Mouse (Mus musculus) right cerebral cortex, postnatal 36 days (tissue): ENCODE data around the gene Ksr1.

Source experiments
- DNase-seq, 2 experiments: peaks; one replicate each; pipeline ENCODE4 v3.0.0; 2022; ENCODE audit warnings: low spot score in 2 of 2, mixed read lengths in 1 of 2

Gene Ksr1

DNA sequence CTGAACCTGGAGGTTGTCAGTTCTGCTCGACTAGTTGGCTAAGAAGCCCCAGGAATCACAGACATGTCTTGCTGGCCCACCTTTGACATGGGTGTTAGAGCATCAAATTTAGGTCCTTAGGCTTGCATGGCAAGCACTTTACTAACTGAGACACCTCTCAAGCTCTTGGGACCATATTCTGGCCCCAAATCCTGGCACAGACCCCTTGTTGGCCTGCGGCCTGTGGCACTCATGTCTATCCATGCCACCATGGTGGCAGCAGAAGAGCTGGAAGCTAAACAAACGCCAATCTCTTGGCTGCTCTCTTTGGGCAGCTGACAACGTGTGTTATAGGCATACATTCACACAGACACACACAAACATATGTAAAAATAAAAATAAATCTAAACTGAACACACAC is 2.6 kb upstream of the Ksr1 start:
- no peak for DNase-seq

DNA sequence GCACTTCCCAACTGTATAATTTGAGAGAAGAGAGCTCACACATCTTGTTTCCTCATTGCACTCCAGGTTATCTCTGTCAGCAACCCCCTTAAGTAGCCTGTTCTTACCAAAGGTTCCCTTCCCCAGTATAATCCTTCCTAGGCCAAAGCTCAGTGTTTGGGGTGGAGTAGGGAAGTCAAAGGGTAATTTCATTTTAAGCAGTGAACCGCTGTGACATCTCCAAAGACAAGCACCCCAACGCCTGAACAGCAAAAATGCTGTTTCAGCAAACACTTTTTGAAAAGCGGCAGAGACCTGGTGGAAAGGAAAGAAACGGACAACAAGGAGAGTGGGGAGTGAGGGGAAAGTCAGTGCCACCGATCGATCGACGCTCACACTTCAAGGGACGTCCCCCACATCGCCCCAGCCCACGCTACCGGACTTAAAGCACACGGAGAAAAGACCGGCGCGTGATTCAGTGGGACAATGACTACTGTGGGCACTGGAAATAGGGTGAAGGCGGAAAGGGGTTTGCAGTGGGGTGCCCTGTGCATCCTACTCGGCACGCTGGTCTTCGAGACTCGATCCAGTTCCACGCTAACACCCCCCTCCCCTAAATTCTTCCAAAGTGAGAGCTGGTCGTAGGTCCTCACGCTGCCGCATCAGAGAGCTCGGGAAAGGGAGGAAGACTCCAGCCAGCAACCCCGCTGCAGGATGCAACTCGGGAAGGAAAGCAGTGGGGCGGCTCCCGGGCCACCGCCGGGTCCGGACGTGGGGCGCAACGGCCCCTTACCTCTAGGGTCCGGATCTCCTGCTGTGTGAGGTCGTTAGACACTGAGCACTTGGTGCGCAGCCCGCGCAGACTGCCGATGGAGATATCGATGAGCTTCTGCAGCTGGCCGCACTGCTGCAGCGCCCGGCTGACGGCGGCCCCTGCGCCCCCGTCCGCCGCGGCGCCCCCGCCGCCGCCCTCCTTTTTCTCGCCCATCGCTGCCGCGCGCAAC is 633 bp downstream of the Ksr1 start:
- DNase-seq = peak in 1 of 2 experiments; percentile 8

DNA sequence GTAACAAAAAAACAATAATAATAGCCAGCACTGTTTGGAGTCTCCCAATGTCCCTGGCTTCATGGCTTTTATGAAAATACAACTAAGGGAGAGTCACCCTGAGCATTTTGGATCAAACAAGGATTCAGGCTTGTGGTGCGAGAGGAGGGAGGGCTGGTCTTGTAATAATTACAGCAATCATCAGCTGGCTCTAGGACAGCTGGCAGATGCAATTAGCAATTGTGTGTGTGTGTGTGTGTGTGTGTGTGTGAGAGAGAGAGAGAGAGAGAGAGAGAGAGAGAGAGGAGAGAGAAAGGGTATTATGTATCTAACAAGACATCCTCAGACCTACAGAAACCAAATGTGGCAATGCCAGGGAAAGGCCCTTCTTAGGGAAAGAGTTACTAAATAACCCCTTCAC is 1.5 kb downstream of the Ksr1 start:
- no peak for DNase-seq

DNA sequence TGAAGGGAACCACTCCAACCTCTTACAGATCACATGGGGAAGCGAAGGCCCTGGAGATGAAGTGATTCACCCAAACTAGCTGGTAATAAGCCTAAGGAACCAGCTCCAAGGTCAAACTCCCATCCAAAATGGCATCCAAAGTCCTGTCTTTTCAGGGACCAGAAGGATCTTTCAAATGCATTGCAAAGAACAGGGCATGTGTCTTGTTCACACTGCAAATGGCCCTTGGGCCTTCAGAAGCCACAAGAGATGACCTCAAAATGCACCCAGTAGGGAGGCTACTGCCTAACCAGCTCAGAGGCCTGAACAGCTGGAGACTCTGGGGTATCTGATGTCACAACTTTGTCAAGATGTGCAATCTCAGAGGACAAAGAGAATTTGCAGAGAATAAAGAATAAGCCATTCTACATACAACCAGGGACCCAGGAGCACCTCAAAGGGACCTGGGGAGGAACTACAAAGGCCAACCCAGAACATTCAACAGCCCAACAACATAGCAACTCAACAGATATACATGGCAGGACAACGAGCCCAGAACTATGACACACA is 2.1 kb downstream of the Ksr1 start:
- DNase-seq = no peak

DNA sequence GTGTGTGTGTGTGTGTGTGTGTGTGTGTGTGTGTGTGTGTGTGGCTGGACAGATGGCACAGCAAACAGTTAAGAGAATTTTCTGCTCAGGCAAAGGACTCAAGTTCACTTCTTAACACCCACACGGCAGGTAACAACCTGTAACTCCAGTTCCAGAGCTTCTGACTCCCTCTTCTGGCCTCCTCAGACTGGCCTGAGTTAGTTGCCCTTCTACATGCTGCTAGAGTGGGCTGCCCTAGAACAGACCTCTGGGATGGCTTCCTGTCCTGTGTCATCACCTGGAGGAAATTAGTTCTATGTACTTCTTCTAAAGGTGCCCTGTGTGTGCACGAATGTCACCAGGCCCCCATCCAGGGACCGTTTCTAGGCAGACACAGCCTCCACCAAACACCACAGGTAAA is 2.9 kb downstream of the Ksr1 start:
- DNase-seq = no peak

DNA sequence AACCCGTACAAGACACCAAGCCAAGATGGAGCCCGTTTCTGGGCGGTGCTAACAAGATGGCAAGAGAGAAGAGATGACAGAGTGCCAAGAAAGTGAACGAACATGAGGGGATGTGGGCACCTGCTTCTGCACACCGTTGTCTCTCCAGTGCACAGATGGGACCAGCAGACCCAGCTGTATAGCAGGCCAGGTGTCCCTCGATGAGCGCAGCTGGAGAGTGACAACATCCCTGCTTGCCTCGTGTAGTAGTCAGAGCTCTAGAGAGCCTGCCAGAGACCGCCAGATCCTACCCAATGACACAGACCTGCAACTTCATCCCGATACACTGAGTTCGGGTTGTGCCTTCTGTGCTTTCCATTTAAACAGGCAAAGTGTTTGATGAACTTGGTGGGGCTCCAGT is 3.8 kb downstream of the Ksr1 start:
- DNase-seq = no peak

DNA sequence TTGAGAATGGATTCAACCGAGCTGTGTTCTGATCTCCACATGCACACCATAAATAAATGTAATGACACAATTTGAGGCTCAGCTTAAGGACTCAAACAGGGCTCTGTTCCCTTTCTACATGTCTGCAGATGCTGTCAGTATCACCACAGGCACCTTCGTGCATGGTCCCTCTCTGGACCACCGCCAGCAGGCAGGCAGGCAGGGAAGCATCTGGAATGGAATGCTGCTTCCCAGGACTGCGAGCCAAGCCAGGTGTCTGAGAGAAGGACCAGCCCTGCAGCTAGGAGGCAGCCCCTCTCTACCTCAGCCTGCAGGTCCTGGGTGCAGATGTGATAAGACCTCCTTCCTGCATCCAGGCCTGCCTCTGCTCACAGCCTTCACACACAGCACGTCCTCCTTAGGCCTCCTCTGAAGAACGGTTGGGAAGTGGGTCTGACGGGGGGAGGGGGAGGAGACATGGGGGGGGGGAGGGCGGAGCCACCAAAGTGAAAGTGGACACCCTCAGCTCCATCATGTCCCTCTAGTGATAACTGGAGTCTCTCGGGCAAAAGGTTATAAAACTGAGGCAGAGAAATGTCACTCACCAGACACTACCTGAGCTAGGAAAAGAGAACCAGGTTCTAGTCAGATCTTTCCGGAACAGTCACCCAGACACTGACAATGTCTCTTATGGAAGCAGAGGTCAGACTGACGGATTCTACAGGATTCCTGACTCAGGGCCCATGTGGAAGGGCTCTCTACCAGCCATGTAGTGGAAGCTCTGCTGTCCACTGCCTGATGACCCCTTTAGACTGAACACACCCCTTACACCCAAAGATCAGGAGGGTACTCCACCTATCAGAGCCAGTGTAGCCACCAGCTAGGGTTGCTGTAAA is 4.7 kb downstream of the Ksr1 start:
- DNase-seq = no peak

DNA sequence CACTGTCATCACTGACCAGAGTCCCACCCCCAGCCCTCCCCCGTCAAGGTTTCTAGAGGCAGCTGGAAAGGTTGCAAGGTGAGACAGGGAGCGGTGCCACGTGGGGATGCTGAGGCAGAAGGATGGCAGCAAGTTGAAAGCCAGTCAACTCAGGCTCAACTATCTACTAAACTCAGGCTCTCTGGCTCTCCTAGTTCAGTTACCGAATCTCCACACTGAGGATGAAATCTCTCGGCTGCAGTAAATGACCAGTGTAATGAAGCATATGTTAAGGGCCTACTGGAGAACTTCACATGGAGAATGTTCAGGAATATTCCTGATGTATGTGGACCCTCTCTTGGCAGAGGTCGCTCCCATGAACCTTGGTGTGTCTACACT is 5.7 kb downstream of the Ksr1 start:
- no peak for DNase-seq

DNA sequence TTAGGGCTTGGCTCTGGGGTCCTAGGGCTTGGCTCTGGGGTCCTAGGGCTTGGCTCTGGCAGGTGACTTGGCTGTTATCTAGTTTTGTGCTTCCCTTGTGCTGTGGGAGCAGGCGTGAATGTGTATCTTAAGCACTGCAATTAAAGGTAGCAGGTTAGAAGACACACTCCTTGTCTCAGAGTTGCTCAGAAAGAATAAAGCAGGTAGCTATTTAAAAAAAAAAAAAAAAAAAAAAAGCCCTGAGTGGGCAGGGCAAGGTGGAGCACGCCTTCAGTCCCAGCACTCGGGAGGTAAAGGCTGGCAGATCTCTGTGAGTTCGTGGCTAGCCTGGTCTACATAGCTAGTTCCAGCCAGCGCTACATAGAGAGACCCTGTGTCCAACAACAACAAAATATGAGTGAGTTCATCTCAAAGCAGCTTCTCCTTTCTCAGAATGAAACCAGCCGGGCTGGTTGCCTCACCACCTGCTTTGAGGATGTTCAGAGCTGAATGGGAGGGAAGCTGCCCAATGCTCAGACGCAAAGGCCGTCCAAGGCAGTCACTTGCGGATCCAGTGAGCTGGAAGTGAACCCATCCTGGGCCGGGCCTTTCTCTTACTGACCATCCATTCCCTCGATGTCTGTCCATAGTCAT is 6.2 kb downstream of the Ksr1 start:
- DNase-seq = no peak

DNA sequence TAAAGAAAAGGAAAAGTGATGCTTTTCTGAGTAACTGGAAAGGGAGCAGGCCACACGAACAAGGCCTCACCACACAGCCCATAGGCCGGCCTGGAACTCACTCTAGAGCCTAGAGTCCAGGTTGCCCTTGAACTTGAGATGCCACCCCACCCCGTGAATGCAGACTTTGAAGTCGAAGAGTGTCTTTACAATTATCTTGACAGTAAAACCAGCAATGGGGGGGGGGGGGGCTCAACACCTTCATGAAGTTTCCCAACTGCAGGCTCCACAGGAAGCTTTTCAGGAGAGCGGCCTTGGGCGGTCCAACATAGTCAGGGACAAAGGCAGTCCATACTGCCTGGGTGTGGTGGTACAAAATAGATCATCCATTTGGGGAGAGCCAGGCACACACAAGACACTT is 7.6 kb downstream of the Ksr1 start:
- DNase-seq = no peak

DNA sequence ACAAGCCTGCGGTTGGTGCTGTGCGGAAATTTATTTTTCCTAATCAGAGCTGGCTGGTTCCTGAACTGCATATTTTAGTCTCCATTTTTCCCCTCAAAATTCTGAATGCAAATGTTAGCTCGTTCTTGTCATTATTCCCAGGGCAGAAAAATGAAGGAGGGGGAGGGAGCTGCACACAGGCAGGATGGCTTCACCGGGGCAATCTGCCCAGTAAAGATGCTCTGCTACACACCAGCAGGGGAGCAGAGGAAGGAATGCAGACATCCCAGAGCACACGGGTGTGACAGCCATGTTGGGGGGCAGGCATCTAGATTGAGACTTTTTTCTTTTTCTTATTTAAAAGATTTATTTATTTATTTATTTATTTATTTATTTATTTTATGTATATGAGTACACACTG is 9.0 kb downstream of the Ksr1 start:
- no peak for DNase-seq

DNA sequence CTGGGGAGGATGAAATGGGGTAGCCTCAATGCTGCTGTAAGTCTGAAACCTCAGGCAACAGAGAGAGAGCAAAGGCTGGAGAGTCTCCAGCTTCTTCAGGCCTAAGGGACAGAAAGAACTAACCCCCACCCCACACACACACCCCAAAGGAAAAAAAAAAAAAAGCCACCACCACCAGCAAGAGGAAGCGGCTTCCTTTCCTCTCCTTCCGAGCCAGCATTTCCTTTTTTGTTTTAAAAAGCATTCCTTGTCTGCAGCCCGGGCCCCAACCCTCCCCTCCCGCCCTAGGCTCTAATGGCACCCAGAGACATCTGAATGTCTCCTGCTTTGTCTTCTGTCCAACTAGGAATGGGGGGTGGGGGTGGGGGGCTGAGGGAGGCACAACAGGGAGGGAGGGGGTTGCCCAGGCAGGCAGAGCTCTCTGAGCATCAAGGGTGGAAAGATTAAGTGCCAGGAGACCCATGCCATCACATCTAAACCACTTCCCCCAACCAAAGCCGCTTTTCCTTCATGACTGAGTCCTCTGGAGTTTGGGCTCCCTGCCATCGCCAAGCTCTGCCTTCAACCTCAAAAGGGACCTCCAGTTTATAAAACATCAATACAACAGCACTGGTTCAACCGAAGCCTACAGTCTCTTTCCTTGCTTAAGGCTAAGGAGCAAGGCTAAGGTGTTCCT is 10.4 kb downstream of the Ksr1 start:
- DNase-seq = no peak

DNA sequence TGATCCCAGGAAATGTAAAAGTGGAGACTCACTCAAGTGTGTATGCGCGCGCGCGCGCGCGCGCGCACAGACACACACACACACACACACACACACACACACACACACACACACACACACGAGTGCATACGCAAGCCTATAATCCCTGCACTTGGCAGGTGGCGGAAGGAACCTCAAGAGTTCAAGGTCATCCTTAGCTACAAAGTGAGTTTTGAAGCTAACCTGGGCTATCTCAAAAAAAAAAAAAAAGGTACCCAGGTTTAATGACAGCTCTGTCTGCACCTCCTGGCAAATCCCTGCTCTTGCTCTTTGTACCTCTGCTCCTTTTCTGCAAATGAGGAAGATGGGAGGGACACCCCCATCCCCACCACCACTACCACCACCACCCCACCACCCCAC is 11.1 kb downstream of the Ksr1 start:
- DNase-seq = no peak

DNA sequence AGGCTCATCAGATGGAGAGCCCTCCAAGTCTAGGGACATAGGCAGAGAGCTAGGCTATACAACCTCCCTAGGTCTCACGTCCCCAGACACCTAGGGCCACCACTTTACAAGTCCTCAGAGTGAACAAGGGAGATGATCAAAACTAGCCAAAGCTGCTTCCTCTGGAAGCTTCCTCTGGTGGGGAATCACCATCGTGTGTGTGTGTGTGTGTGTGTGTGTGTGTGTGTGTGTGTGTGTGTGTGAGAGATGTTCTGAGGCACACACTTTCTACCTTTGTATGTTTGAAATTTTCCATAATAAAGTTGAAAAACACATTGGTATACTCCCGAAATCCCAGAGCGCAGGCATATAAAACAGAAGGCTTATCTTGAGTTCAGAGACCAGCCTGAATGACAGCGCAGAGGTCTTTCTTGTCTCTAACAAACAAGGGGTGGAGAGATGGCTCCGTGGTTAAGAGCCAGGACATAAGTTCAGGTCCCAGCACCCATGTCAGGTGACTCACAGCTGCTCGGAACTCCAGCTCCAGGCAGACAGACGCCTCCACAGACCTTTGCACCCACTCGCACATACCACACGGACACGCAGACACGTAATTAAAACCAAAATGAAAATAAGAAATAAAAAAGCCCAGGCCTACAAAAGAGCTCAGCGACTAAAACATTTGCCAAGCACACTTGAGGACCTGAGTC is 11.6 kb downstream of the Ksr1 start:
- no peak for DNase-seq

DNA sequence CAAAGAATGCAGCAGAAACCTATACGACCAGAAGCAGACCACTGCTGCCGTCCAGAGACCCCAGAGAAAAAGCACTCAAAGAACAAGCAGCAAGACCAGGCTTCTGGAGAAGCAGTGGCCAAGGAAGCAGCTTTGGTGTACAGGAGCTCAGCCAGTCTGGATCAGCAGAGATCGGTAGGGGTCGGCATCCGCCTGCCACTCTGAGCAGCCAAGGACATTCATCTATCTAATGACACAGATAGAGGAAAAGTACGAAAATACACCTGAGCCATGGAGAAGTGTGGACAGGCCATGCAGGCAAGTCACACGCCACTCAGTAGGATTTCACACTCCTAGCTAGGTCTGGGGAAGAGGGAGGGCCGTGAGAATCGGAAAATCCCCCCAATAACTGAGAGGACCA is 12.2 kb downstream of the Ksr1 start:
- DNase-seq = no peak

DNA sequence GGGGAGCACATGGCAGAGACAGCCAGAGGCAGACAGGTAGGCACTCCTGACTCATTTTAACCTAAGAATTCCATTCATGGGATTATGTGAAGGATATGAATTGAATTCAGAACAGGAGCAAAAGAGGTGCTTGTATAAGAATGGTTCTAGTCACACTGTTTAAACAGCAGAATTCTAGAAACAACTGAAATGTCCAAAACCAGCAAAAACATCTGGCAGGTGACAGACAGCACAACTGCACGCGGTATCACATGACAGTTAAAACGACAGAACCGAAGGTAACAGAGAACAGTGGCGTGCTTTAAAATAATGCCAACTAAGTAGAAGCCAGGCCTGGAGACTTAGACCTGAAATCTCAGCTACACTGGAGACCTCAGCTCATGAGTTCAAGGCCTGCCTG is 13.2 kb downstream of the Ksr1 start:
- DNase-seq = no peak

DNA sequence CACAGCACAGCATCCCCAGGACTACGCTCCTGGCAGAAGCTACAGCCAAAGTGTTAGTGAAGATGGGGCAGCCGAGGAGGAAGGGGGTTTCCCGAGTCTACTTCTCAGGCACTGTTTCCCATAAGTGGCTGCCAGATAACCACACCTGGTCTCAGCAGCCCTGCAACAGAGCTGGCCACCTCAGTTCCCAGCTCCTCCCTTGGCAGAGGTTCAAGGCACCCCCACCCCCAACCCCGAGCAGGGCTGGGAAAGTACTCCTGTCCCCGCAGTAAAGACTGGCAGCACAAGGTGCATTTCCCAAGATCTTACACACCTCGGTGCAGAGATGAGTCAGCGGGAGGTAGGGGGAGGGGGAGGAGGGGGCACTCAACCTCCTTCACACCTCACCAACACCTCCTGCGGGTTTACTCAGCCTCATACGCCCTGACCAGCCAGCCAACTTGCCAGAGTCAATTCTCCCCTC is 14.2 kb downstream of the Ksr1 start:
- DNase-seq = no peak

DNA sequence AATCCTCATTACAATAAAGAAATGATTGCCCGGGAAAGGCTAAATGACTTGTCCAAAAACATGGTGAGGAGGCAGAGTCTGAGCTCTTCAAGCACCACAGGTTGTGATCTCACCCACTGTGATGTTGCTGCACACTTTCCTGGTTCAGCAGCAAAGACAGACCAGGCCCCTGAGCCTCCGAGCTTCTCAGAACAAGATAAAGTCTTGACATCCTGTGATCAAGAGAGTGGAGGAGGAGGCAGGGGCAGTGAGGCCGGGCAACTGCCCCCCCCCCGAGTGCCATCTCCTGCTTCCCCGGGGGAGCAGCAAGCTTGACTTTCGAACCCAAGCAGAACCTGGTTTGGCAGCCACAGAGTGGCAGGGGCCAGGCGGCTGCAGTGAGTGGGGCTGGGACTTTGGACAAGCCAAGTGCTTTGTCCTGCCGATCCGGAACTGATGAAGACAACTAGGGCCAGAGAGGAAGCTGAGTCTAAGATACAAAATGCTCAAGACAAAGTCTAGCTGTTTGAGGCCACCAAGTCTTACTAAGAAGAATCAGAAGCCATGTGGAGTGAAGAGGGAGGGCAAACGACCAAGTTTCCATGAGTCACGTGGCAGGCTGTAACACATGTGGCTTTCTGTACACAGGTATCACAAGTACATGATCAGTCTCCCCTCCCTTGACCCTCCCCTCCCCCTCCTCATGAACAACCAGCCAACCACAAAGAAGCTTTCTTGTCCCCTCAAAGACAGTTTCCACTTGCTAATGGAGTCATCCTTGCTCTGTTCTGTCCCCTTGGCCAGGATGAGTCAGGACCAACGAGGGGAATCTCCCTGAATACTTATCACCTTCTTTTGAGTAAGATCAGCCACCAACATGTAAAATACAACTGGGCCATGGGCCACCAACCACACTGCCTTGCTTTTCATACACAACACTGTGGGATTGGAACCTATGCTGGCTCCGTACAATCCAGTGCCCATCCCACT is 16.5 kb downstream of the Ksr1 start:
- DNase-seq = no peak

DNA sequence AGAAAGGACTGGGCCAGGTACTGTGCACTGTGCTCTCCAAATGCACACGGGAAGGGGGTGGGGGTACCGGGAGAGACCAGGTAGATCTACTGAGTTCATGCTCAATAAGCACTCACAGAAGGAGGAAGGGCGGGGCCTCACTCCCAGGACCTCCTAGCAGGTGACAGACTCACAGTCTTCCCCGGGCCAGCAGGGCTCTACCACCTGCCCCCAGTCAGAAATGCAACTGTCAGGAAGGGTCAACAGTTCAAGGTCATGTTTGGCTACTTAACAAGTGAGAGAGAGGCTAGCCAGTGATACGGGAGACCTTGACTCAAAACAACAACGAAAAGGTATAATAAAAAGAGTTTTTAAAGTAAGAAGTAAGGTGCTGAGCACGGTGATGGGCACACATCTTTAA is 18.0 kb downstream of the Ksr1 start:
- no peak for DNase-seq

DNA sequence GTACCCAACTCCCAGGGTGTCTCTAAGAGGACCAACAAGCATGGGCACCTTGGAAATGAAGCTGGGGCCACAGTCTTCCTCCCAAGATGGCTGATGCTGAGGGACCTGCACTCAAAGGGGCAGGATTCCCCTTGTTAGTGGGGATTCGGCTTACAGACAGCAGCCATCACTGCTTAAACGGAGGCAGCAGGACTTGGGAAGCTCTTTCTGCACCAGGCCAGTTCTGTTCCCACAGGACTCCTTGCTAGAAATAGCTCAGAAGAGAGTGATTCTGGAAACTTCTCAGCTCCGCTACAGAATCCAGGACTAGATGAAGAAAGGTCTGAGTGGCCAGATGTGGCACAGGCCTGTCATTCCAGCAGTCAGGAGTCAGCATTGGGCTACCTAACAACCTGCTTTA is 19.2 kb downstream of the Ksr1 start:
- no peak for DNase-seq
